8 mouse cellular contexts compared by ENCODE assay signal in the genomic region with DNA sequence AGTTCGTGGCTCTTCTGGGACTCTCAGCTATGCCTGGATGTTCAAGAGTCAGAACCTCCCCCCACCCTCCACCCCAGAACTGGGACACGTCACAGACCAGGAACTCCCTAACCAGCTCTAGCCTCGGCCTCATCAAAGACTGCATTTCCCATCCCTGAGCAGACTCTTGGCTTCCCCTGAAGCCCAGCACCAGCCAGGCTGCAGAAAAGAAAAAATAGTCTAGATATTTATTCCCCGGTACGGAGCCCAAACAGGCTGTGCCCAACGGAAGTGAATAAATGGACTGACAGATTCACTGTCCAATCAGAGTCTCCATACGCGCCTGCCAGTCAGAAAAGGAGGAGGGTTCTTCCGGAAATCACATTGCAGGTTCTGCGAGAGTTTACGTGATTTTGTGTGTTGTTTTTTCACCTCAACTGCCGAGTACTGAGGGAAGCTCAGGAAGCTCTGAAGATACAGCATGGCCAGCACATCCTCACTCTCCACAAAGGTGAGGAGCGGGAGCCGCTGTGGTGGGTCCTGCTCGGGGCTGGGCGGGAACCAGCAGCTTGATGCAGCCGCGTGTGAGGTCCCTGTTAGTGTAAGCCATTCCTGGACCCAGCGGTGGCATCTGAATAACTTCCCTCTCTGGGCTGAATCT.
DNase-seq lines count a peak whose midpoint lies in the region; ATAC-seq and TF ChIP-seq lines count a peak whose summit lies in the region.
"Not testable (repeated sequence)": the region's sequence is repeated elsewhere in the genome, so short reads cannot be mapped to it uniquely, and the experiment has no call there.

No protein-coding gene starts in this region.

- peak; percentile 65 for DNase-seq in c-Kit-positive CD71-positive TER-119-positive erythroid progenitor cells, embryonic 14.5 days (ENCODE audit: low spot score)
- DNase-seq in heart, postnatal 0 days (ENCODE audit: low spot score) = peak; percentile 83
- peak; percentile 74 to 86 for DNase-seq in kidney, postnatal 4 days

- not testable (repeated sequence) for TF ChIP-seq EP300 in heart, postnatal 0 days (IDR thresholded peaks at IDR 0.05; ENCODE audit: low read depth)

- TF ChIP-seq CTCF in E14TG2a.4 (conservative IDR thresholded peaks at IDR 0.05; ENCODE audit: low read length); heart, postnatal 0 days (IDR thresholded peaks at IDR 0.05; ENCODE audit: low read depth); testis, adult 2 months (IDR thresholded peaks at IDR 0.05; ENCODE audit: control insufficient read depth, insufficient read depth, insufficient replicate concordance, low read depth, low read length): not testable (repeated sequence)

- H3K9ac ChIP-seq in forebrain, embryonic 12.5 days = peak overlapping the region; percentile 69
- H3K9ac ChIP-seq in heart, postnatal 0 days (replicated peaks; ENCODE audit: low read depth, low read length) = peak overlapping the region; percentile 76
- peak overlapping the region; percentile 67 for H3K9ac ChIP-seq in liver, embryonic 16.5 days (ENCODE audit: low read depth, low read length)
- H3K9ac ChIP-seq in neural tube, embryonic 13.5 days = peak overlapping the region; percentile 83

- H3K36me3 ChIP-seq in E14TG2a.4 (ENCODE audit: insufficient read depth, low read length) = peaks cover 30% of the 10 kb centered on the region
- H3K36me3 ChIP-seq in forebrain, embryonic 12.5 days (replicated peaks) = peaks cover 14% of the 10 kb centered on the region
- H3K36me3 ChIP-seq in heart, postnatal 0 days (replicated peaks; ENCODE audit: control insufficient read depth, insufficient read depth, low read length); liver, embryonic 16.5 days (ENCODE audit: control insufficient read depth, insufficient read depth); testis, adult 2 months (ENCODE audit: control insufficient read depth, insufficient read depth, low read length): not testable (repeated sequence)
- peaks cover 21% of the 10 kb centered on the region for H3K36me3 ChIP-seq in neural tube, embryonic 13.5 days

- H3K27ac ChIP-seq in forebrain, embryonic 12.5 days = peak overlapping the region; percentile 78
- peak overlapping the region; percentile 93 for H3K27ac ChIP-seq in heart, postnatal 0 days (ENCODE audit: low read depth)
- peak overlapping the region; percentile 79 for H3K27ac ChIP-seq in liver, embryonic 16.5 days (ENCODE audit: low read length)
- H3K27ac ChIP-seq in neural tube, embryonic 13.5 days (replicated peaks) = peak overlapping the region; percentile 89
- peak overlapping the region; percentile 92 for H3K27ac ChIP-seq in testis, adult 2 months (ENCODE audit: control insufficient read depth, insufficient read depth, low read depth, low read length)

- H3K4me1 ChIP-seq in E14TG2a.4 (replicated peaks; ENCODE audit: low read depth, low read length); forebrain, embryonic 12.5 days; heart, postnatal 0 days (ENCODE audit: control insufficient read depth, insufficient read depth); liver, embryonic 16.5 days (ENCODE audit: control insufficient read depth, low read depth, low read length); testis, adult 2 months (ENCODE audit: control insufficient read depth, insufficient read depth, low read length): not testable (repeated sequence)
- peaks cover 11% of the 10 kb centered on the region for H3K4me1 ChIP-seq in neural tube, embryonic 13.5 days (replicated peaks)

- WGBS in forebrain, embryonic 12.5 days = 1% methylated on average over 18 of the region's 19 CpGs
- WGBS in heart, postnatal 0 days = 2% methylated on average over 18 of the region's 19 CpGs
- under 1% methylated on average over 18 of the region's 19 CpGs for WGBS in liver, embryonic 16.5 days (ENCODE audit: insufficient replicate concordance)
- WGBS in neural tube, embryonic 13.5 days = 4% methylated on average over 18 of the region's 19 CpGs

- peak overlapping the region; percentile 89 for H3K4me3 ChIP-seq in E14TG2a.4 (replicated peaks; ENCODE audit: low read length)
- peak overlapping the region; percentile 60 for H3K4me3 ChIP-seq in forebrain, embryonic 12.5 days (replicated peaks)
- peak overlapping the region; percentile 68 for H3K4me3 ChIP-seq in heart, postnatal 0 days (ENCODE audit: low read depth, low read length)
- H3K4me3 ChIP-seq in liver, embryonic 16.5 days (ENCODE audit: low read depth, low read length) = peak overlapping the region; percentile 71
- H3K4me3 ChIP-seq in neural tube, embryonic 13.5 days = peak overlapping the region; percentile 56
- H3K4me3 ChIP-seq in testis, adult 2 months (ENCODE audit: control insufficient read depth, low read depth, low read length) = peak overlapping the region; percentile 97

- peak overlapping the region; percentile 52 for H3K4me2 ChIP-seq in forebrain, embryonic 12.5 days
- peak overlapping the region; percentile 61 for H3K4me2 ChIP-seq in heart, postnatal 0 days (ENCODE audit: low read depth, low read length)
- peak overlapping the region; percentile 59 for H3K4me2 ChIP-seq in liver, embryonic 16.5 days (ENCODE audit: low read depth, low read length)
- H3K4me2 ChIP-seq in neural tube, embryonic 13.5 days = peak overlapping the region; percentile 58

- peaks cover 18% of the 10 kb centered on the region for H3K9me3 ChIP-seq in E14TG2a.4 (ENCODE audit: low read length)
- peaks cover 15% of the 10 kb centered on the region for H3K9me3 ChIP-seq in forebrain, embryonic 12.5 days
- H3K9me3 ChIP-seq in heart, postnatal 0 days (replicated peaks; ENCODE audit: control insufficient read depth, low read length) = peaks cover 11% of the 10 kb centered on the region; the same call in 1 of the 2 replicates
- not testable (repeated sequence) for H3K9me3 ChIP-seq in liver, embryonic 16.5 days (replicated peaks; ENCODE audit: control insufficient read depth, low read length)
- peaks cover 19% of the 10 kb centered on the region for H3K9me3 ChIP-seq in neural tube, embryonic 13.5 days

- not testable (repeated sequence) for H3K27me3 ChIP-seq in E14TG2a.4 (ENCODE audit: insufficient read depth, low read length); forebrain, embryonic 12.5 days; heart, postnatal 0 days (ENCODE audit: control insufficient read depth, insufficient read depth, low read length); liver, embryonic 16.5 days (ENCODE audit: control insufficient read depth, insufficient read depth, low read depth, low read length); neural tube, embryonic 13.5 days; testis, adult 2 months (ENCODE audit: control insufficient read depth, insufficient read depth, low read length)

- ATAC-seq in forebrain, embryonic 12.5 days (ENCODE audit: low FRiP score) = peak; percentile 99
- ATAC-seq in heart, postnatal 0 days (ENCODE audit: insufficient read depth, low read depth) = peak; percentile 99
- ATAC-seq in liver, embryonic 16.5 days (ENCODE audit: low read depth) = peak; percentile 98
- peak; percentile 98 for ATAC-seq in neural tube, embryonic 13.5 days (ENCODE audit: low read depth)

- peak; percentile 43; the same call in 1 of the 2 replicates for TF ChIP-seq POLR2A in testis, adult 2 months (IDR thresholded peaks at IDR 0.05; ENCODE audit: control insufficient read depth, low read depth, low read length)

Comparison
In these comparisons a context has a peak if more than half of its experiments do, and no peak if none do; other contexts are left out.
1. Peak in every context shown above with its lines: DNase-seq, ATAC-seq, H3K4me3 ChIP-seq and H3K27ac ChIP-seq.